Mouse (Mus musculus): ENCODE results near the gene Nbea. TPM values are rescaled to one million over a fixed set of nuclear protein-coding genes. Genes with fewer than 3 reads are reported as not detected.

Nbea gene
- polyA plus RNA-seq, 2 experiments from 2014 or later, result 0.15 to 0.24 TPM

DNA sequence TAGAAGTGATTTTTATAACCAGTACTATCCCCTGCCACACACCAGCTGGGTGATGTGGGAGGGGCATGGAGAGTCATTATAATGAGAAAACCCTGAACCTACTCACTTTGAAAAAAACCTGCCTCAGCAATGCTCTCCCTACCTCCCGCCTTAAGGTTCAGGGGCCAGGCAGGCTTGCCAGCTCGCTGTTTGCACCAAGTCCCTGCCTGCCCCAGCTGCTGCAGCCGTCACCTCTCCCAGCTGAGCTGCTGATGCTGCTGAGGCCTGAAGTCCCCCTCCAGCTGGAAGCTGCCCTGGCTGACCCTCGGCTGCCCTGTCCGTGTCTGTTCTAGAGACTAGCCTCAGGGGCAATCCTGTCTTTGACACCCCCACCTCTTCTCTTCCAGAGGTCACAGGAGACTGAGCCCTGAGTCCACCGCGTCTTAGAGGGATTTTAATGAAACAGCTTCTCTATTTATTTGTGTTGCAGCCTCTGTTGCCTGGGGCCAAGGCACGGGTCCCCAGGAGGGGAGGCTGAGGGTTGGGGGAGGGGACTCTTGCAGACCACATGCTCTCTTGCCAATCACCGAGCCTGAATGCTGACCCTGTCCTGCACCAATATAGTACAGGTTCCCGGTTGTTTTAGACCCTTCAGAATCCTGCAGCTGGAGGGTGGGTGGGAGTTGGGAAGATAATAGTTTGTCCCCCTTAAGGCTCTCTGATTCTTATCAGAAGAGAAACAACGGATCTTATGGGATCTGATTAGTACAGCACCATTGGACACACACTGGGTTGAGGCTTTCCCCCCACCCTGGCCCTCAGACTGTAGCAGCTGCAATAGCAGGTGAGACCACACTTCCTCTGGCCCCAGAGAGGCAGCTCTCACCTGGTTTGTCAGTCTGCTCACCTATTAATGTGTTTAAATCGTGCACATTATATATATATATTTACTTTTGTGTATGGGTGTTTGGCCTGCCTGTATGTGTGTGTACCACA lies 595.2 kb downstream of the Nbea start:
- ATAC-seq, result no peak

DNA sequence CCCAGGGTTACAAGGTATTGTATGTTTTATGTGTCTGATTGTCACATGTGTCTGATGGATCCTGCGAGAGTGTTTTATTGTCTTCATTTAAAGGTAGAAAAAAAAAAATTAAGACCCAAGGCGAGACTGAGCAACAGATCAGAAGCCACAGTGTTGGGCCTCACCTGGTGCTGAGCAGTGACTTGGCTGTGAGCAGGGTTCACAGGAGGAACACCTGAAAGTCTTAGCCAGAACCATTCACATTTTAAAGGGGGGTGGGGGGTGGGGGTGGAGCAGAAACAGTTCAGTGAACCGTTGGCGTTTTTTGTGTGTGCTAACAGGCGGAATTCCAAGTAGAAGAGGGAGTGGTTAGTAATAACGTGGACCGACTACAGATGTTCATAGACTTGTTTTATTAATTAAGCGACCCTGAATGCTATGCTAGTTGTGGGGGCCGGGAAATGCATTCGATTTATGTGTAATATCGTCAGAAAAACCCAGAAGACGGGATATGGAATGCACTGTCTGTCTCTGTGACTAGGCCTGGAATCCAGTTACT lies 596.0 kb downstream of the Nbea start:
- no peak for ATAC-seq

All from activated CD4-positive, CD25-positive, alpha-beta regulatory T cell, adult 4 months (primary cell).